Mouse (Mus musculus) hematopoietic stem cell, adult 5-6 weeks (primary cell): Measurements from ENCODE around the gene Nol10. TPM values are rescaled to one million over a fixed set of nuclear protein-coding genes. Genes with fewer than 3 reads are reported as not detected.
"Not testable (repeated sequence)": the region's sequence is repeated elsewhere in the genome, so short reads cannot be mapped to it uniquely, and the experiment has no call there.

Experiments used
- ATAC-seq, 2 experiments: fragments of 125-278 bp in 1 of 2; replicated peaks in 1 of 2; 2 replicates each; pipeline ENCODE4 v1.8.0; 2016 to 2017; ENCODE audit warnings: inconsistent platforms in 2 of 2, mild to moderate bottlenecking in 2 of 2, moderate number of reproducible peaks in 2 of 2, low read depth in 1 of 2, moderate TSS enrichment in 1 of 2; ENCODE audit not compliant: low FRiP score in 2 of 2, poor library complexity in 2 of 2, severe bottlenecking in 2 of 2, insufficient read depth in 1 of 2, low TSS enrichment in 1 of 2
- total RNA-seq: library from RNA; stranded (forward); fragments of 172-1452, 232-1000 nt; gene quantifications from 2 replicates; pipeline ENCODE4 v1.2.3, GENCODE M21; 2017

The Nol10 gene
- total RNA-seq, 1 experiment from 2014 or later: 13.2 TPM

GRCm38 (mm10) chr12:17431812-17432332 is 83.6 kb downstream of the Nol10 start:
- no peak for ATAC-seq

DNA sequence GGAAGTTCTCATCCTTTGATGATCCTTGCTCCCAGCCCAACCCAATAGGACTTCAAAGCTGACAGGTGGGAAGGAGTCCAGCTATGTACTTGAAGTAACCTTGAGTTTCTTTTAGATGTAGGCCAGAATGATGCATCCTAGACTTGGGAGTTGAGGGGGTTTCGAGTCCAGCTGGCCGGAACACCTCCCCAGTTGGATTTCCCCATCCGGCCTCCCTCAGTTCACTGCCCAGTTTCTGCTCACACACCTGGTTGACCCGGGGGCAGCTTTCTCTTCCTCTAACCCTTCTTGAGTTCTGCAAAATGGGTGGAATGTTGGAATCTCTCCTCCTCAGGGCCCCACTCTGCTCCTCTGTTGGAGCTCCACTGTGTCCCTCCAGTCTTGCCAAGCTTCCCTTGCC is 85.5 kb downstream of the Nol10 start:
- no peak for ATAC-seq

GRCm38 (mm10) chr12:17436471-17436870 is 88.2 kb downstream of the Nol10 start:
- ATAC-seq: no peak

GRCm38 (mm10) chr12:17440251-17440651 is 92.0 kb downstream of the Nol10 start:
- peak in 1 of 2 experiments; percentile 40; a peak in 1 of 4 replicates for ATAC-seq

DNA sequence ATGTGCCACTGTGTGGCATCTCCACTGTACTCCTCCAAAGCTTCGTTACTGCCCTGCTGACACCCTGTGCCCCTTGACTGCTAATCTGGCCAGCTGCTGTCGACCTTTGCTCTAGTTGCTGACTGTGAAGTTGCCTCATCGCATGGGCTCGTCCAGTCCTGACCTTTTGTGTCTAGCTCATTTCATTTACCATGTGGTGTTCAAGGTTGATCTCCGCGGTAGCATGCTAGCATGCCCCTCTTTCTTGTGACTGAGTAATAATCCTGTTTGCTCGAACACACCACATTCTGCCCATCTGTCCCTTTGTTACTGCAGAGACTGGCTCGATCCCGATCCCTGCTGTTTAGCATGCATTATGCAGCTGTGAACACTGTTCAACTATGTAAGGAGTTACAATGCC is 93.2 kb downstream of the Nol10 start:
- ATAC-seq: no peak

DNA sequence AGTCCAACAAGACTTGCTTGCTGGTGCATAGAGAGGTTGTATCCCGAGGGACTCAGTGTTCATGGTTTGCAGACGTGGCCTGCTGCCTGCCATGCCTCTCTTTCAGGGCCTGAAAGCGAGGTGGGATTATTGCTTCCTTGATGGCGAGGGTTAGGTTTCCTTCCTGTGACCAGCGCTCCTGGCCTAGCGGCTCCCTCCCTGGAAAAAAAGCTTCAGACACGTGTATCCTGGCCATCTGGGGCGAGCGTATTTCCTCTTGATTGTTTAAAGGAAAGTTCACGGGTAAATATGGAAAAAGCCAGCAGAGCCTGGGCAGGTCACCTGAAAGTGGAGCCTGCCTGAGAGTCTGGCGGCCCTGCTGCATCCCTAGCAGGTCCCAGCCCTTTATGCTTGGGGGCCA is 96.1 kb downstream of the Nol10 start:
- ATAC-seq: no peak

DNA sequence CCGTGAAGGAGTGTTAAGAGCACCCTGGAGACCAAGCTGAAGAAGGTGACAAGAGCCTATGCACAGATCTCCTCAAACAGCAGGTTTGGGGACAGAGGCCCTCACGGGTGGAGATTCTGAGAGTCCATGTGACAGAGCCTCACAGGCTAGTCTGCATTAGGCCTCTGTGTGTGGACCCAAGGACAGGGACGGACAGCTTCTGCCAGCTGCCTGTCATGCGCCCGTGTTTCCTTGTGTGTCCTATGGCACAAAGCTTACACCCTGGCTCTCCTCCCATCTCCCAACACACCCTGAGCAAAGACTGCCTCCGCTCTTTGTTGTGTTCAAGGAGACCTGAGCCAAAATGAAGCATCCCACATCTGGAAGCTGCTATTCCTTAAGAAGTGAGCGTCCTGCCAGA is 97.0 kb downstream of the Nol10 start:
- ATAC-seq: no peak

DNA sequence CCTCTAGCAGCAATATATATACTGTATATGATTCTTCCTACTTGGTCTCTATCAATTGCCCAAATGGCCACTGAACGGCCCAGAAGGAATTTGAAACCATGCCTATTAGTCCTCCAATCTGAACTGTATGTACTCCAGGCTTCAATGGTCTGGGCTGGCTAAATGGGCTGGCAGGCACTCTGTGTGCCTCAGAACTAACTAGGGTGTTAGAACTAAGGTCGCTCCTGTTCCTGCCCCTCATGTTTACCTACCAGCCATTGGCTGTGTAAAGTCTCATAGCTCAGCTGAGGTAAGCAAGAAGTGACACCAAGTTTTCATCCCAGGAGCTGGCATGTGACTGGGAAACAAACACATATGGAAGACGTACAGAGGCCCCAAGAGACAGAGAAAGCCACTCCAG is 100.5 kb downstream of the Nol10 start:
- no peak for ATAC-seq

DNA sequence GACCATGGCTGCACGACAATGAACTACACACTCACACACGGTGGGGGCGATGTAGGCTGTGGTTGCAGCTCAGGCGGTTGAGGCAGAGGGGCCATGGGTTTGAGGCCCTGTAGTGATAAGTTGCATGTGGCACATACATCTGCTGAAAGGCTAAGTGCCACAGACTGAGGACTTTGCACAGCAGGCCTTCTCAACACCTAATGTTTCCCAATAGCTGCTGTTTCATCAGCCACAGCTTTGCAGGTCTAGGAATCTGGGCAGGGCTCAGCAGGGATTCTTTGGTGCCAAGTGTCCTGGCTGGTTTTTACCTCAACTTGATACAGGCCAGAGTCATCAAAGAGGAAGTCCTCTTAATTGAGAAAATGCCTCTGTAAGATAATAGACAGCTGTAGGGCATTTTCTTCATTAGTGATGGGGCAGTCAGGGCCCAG is 101.4 kb downstream of the Nol10 start:
- no peak for ATAC-seq

DNA sequence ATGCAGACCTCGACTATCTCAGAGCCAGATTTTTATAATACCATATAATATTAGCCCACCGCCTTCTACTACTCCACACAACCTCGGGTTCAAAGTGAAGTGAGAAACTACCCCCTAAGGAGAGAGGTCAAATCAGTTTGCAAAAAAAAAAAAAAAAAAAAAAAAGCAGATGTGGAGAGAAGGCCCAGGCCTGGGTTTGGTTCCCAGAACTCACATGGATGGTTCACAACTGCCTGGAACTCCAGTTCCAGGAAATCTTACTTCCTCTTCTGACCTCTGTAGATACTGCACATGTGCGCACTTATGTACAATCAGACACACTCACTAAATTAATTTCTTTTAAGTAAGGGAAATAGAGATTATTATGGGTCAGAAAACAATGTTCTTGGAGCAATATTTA is 102.2 kb downstream of the Nol10 start:
- ATAC-seq: no peak

DNA sequence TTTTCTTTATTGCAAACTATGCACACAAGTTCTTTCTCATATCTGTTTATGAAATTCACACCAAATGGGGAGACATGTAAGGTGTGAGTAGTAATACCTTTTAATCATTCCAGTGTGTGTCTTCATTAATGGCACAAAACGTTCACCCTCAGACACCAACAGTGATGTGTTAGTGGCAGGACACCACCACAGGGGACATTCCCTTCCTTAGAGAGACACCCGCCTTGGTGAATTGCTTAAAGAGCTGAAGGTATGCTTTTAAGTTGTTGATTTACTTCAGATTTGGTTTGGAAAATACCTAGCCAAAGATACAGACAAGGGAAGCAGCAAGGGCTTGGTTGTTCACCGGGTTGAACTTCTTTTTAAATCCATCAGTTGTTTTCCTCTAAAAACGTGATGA is 102.7 kb downstream of the Nol10 start:
- no peak for ATAC-seq

GRCm38 (mm10) chr12:17452273-17452672 is 104.0 kb downstream of the Nol10 start:
- ATAC-seq: no peak

- ATAC-seq: no peak
Observed at GRCm38 (mm10) chr12:17453918-17454317, 105.7 kb downstream of the Nol10 start.

- ATAC-seq: no peak
Observed at GRCm38 (mm10) chr12:17455096-17455495, 106.8 kb downstream of the Nol10 start.

DNA sequence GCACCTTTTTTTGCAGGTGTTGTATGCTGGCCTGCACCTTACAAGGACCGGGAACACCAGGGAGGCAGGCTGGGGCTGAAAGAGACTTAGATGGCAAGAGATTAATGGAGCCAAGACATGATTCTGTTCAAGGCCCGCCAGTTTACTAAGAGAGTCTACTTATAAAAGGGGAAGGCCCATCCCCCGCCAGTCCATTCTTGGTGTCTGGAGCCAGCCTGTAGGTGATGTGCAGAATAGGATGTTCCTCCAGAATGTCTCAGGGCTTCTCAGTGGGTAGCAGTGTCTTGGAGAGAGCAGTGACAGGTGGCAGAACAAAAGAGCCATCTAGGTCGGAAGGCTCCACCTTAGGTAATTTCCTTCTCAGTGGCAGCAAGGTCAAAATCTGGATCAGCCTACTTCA is 111.0 kb downstream of the Nol10 start:
- not testable (repeated sequence) for ATAC-seq

- no peak for ATAC-seq
Observed at GRCm38 (mm10) chr12:17463706-17464105, 115.4 kb downstream of the Nol10 start.

- not testable (repeated sequence) for ATAC-seq
Observed at GRCm38 (mm10) chr12:17464550-17464949, 116.3 kb downstream of the Nol10 start.

DNA sequence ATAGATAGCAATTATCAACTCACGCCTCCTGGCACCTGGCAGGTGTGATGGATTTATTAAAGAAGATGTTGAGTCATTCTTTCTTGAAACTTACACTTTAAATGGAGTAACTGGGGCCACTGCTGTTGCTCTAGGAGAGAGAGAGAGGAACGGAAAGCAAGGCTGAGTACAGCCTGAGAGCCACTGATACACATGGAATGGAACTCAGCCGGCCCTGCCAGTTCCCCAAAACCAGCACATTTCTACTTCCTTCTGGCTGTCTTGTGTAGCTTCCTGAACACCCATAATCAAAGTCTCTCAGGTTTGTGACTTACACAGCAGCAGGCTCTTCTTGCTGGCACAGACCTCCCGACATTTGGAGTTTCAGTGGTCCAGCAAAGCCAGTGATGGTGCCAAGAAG is 118.5 kb downstream of the Nol10 start:
- peak; percentile 76 to 78 for ATAC-seq

- no peak for ATAC-seq
Observed at GRCm38 (mm10) chr12:17468359-17468758, 120.1 kb downstream of the Nol10 start.

DNA sequence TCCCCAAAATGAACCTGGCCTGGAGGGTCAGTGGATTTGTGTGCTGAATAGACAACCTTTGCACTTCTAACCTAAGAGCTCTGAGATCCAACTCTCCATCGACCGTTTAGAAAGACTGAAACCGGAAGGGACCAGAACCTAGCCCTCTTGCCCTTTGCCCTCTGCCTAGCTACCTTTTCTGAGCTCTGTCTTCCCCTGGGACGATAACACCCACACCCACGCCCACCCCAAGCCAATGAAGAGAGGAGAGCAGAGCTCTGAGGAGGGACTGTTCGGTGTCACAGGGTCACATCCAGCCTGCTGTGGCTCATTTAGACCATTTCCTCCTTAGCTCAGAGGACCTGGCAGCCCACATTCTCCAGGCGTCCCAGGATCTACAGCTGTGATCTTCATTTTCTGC is 121.6 kb downstream of the Nol10 start:
- ATAC-seq: no peak
